Mouse (Mus musculus): ENCODE measurements at regions not wholly inside any gene's neighbourhood (a gene's known extent, or its start where the extent isn't known, plus 50 kb on each side); places are given as distances from the start of the nearest gene placed in this dataset.

GRCm38 (mm10) chr3:57910020-57910419 is 62.1 kb upstream of the Pfn2 start:
- DNase-seq, result no peak

- peak; percentile 25 for DNase-seq
These were observed 64.1 kb upstream of the Pfn2 start for GRCm38 (mm10) chr3:57911831-57912596.

- DNase-seq, result no peak
These were observed 64.9 kb upstream of the Pfn2 start for GRCm38 (mm10) chr3:57912650-57913343.

GRCm38 (mm10) chr3:57914687-57915086 is 66.8 kb upstream of the Pfn2 start:
- DNase-seq, result no peak

GRCm38 (mm10) chr3:57918913-57919312 is 71.0 kb upstream of the Pfn2 start:
- no peak for DNase-seq

GRCm38 (mm10) chr3:57919390-57920089 is 71.7 kb upstream of the Pfn2 start:
- no peak for DNase-seq

- no peak for DNase-seq
These were observed 72.2 kb upstream of the Pfn2 start for GRCm38 (mm10) chr3:57920090-57920432.

- no peak for DNase-seq
These were observed 73.4 kb upstream of the Pfn2 start for GRCm38 (mm10) chr3:57921071-57921882.

- no peak for DNase-seq
These were observed 75.2 kb upstream of the Pfn2 start for GRCm38 (mm10) chr3:57923061-57923460.

GRCm38 (mm10) chr3:57932657-57933539 is 85.0 kb upstream of the Pfn2 start:
- no peak for DNase-seq

GRCm38 (mm10) chr3:57935042-57935610 is 87.2 kb upstream of the Pfn2 start:
- no peak for DNase-seq

GRCm38 (mm10) chr3:57940504-57941381 is 92.9 kb upstream of the Pfn2 start:
- DNase-seq, result no peak

GRCm38 (mm10) chr3:57944698-57945097 is 96.8 kb upstream of the Pfn2 start:
- DNase-seq, result no peak

- no peak for DNase-seq
These were observed 97.9 kb upstream of the Pfn2 start for GRCm38 (mm10) chr3:57945765-57946164.

GRCm38 (mm10) chr3:57947331-57947730 is 99.5 kb upstream of the Pfn2 start:
- no peak for DNase-seq

GRCm38 (mm10) chr3:57948720-57949119 is 100.8 kb upstream of the Pfn2 start:
- no peak for DNase-seq

- DNase-seq, result no peak
These were observed 102.8 kb upstream of the Pfn2 start for GRCm38 (mm10) chr3:57950431-57951331.

GRCm38 (mm10) chr3:57951438-57951837 is 103.6 kb upstream of the Pfn2 start:
- no peak for DNase-seq

GRCm38 (mm10) chr3:57957352-57957751 is 109.5 kb upstream of the Pfn2 start:
- DNase-seq, result no peak

All from cerebellum, adult 9-11 months (tissue).